In the genomic region with DNA sequence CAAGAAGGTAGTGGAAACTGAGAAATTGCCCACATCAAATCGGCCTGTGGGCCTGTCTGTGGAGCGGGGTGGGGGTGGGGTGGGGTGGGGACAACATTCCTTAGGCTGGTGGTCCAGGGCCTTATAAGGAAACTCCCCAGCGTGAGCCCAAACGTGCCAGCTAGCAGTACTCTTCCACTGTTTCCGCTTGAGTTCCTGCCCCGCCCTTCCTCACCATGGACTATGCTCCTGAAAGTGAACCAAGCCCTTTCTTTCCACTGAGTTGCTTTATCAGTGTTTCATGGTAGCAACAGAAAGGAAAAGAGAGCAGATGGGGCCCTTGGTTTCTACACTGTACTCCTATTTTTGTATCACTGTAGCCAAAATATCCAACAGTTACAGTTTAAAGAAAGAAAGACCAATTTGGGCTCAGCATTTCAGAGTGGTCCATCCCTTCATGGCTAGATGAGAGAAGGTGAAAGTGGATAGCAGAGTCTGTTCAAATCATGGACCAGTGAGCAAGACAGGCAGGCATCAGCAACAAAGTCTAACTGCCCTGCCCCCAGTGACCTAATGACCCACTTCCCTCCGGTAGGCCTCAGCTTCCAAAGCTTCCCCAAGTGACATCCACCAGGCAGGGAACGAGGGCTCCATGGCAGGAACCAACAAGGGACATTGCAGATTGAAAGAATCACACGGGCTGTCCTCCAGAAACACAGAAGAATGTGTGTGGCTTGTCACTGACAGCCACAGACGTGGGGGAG, we compare ENCODE assay signal across 8 mouse cellular contexts. TPM values are rescaled to one million over a fixed set of nuclear protein-coding genes. Genes with fewer than 3 reads are reported as not detected.
DNase-seq lines count a peak whose midpoint lies in the region; ATAC-seq and TF ChIP-seq lines count a peak whose summit lies in the region.

No protein-coding gene starts in this region.

- peak overlapping the region; percentile 71 for H3K27ac ChIP-seq in hindbrain, embryonic 12.5 days
- H3K27ac ChIP-seq in limb, embryonic 14.5 days (replicated peaks; ENCODE audit: low read depth, low read length) = peak overlapping the region; percentile 90
- peak overlapping the region; percentile 78 for H3K27ac ChIP-seq in neural tube, embryonic 13.5 days (replicated peaks)

- ATAC-seq in hindbrain, embryonic 12.5 days (ENCODE audit: low FRiP score) = no peak
- peak; percentile 61; the same call in 1 of the 2 replicates for ATAC-seq in limb, embryonic 14.5 days (ENCODE audit: low FRiP score, low read depth)
- peak; percentile 32; the same call in 1 of the 2 replicates for ATAC-seq in neural tube, embryonic 13.5 days (ENCODE audit: low read depth)

- 5% methylated on average over 10 of the region's 10 CpGs for WGBS in hindbrain, embryonic 12.5 days
- 10% methylated on average over 10 of the region's 10 CpGs for whole genome bisulfite sequencing in limb, embryonic 14.5 days
- 10% methylated on average over 10 of the region's 10 CpGs for WGBS in neural tube, embryonic 13.5 days

- no peak for TF ChIP-seq POLR2A in limb, embryonic 14.5 days (IDR thresholded peaks at IDR 0.05; ENCODE audit: borderline replicate concordance, extremely low read depth, insufficient read depth, insufficient read length)

- H3K9me3 ChIP-seq in hindbrain, embryonic 12.5 days (replicated peaks) = no peaks in the 10 kb centered on the region
- 0 out of 2 replicates have a peak, but pooled peaks cover 3% of the 10 kb centered on the region for H3K9me3 ChIP-seq in limb, embryonic 14.5 days (ENCODE audit: control insufficient read depth, low read length)
- no peaks in the 10 kb centered on the region for H3K9me3 ChIP-seq in neural tube, embryonic 13.5 days

- peaks cover 24% of the 10 kb centered on the region for H3K4me1 ChIP-seq in hindbrain, embryonic 12.5 days
- H3K4me1 ChIP-seq in limb, embryonic 14.5 days (ENCODE audit: control insufficient read depth, insufficient read depth, low read length) = peaks cover 29% of the 10 kb centered on the region
- peaks cover 25% of the 10 kb centered on the region for H3K4me1 ChIP-seq in neural tube, embryonic 13.5 days (replicated peaks)

- H3K9ac ChIP-seq in hindbrain, embryonic 12.5 days = no peak overlapping the region
- 0 out of 2 replicates have a peak overlapping the region, but pooled peaks have one; percentile 3 for H3K9ac ChIP-seq in limb, embryonic 14.5 days (ENCODE audit: low read depth, low read length, severe bottlenecking)
- H3K9ac ChIP-seq in neural tube, embryonic 13.5 days = peak overlapping the region; percentile 31; the same call in 1 of the 2 replicates

- intact Hi-C loops in left cerebral cortex, postnatal 10 days (cut with DNase I) = no loop called here

- 0 out of 2 replicates have a peak overlapping the region, but pooled peaks have one; percentile 8 for H3K4me2 ChIP-seq in hindbrain, embryonic 12.5 days (replicated peaks)
- peak overlapping the region; percentile 28; the same call in 1 of the 2 replicates for H3K4me2 ChIP-seq in limb, embryonic 14.5 days (replicated peaks; ENCODE audit: low read depth, low read length, severe bottlenecking)
- H3K4me2 ChIP-seq in neural tube, embryonic 13.5 days = no peak overlapping the region

- H3K4me3 ChIP-seq in hindbrain, embryonic 12.5 days = no peak overlapping the region
- H3K4me3 ChIP-seq in limb, embryonic 14.5 days (replicated peaks; ENCODE audit: low read length) = no peak overlapping the region
- H3K4me3 ChIP-seq in neural tube, embryonic 13.5 days = no peak overlapping the region

- DNase-seq in ES-CJ7 (ENCODE audit: low read depth, low spot score) = peak; percentile 91
- DNase-seq in embryo, embryonic 9.5 days (ENCODE audit: extremely low spot score) = peak; percentile 66
- DNase-seq in limb, embryonic 14.5 days (ENCODE audit: low spot score) = peak; percentile 57
- no peak for DNase-seq in left cerebral cortex, postnatal 10 days (ENCODE audit: extremely low spot score in 1 of 2, low spot score in 2 of 2)
- no peak for DNase-seq in cerebellum, postnatal 4 days (ENCODE audit: low spot score in 2 of 2)
- no peak for DNase-seq in gastrocnemius, postnatal 4 days (ENCODE audit: low spot score in 2 of 2)

- H3K27me3 ChIP-seq in hindbrain, embryonic 12.5 days = no peaks in the 10 kb centered on the region
- no peaks in the 10 kb centered on the region for H3K27me3 ChIP-seq in limb, embryonic 14.5 days (ENCODE audit: control insufficient read depth, insufficient read depth, low read length)
- H3K27me3 ChIP-seq in neural tube, embryonic 13.5 days = no peaks in the 10 kb centered on the region

- no peaks in the 10 kb centered on the region for H3K36me3 ChIP-seq in hindbrain, embryonic 12.5 days
- no peaks in the 10 kb centered on the region for H3K36me3 ChIP-seq in limb, embryonic 14.5 days (ENCODE audit: control insufficient read depth, insufficient read depth, low read length)
- no peaks in the 10 kb centered on the region for H3K36me3 ChIP-seq in neural tube, embryonic 13.5 days

RNA-seq across cellular contexts. Expression of gene Hnrnpl, which starts 5.3 kb away (rescaled TPM):
- polyA plus RNA-seq in hindbrain, embryonic 12.5 days (2016; fragmentation: Nextera tagmentation; extraction: Ambion mirVana) = 297 and 345 TPM in 2 replicates
- polyA plus RNA-seq in limb, embryonic 14.5 days (2012; rRNA removed) = 525 and 571 TPM in 2 replicates
- polyA plus RNA-seq in limb, embryonic 14.5 days (2014; fragmentation: Nextera tagmentation; extraction: Ambion mirVana) = 208 and 225 TPM in 2 replicates
- polyA plus RNA-seq in neural tube, embryonic 13.5 days (2015; fragmentation: Nextera tagmentation; extraction: Ambion mirVana) = 214 and 237 TPM in 2 replicates
- 100 to 1,000 TPM; 459 to 475 TPM for total RNA-seq in left cerebral cortex, postnatal 10 days (2021)
- 100 to 1,000 TPM; 369 to 382 TPM for total RNA-seq in gastrocnemius, postnatal 4 days (2021)

RNA-seq across cellular contexts. Expression of gene Rinl, which starts 14.2 kb away (rescaled TPM):
- 2.2 and 2.7 TPM in 2 replicates for polyA plus RNA-seq in hindbrain, embryonic 12.5 days (2016; fragmentation: Nextera tagmentation; extraction: Ambion mirVana)
- polyA plus RNA-seq in limb, embryonic 14.5 days (2012; rRNA removed) = 2.3 and 2.5 TPM in 2 replicates
- 2.6 and 2.8 TPM in 2 replicates for polyA plus RNA-seq in limb, embryonic 14.5 days (2014; fragmentation: Nextera tagmentation; extraction: Ambion mirVana)
- 1.7 and 2.6 TPM in 2 replicates for polyA plus RNA-seq in neural tube, embryonic 13.5 days (2015; fragmentation: Nextera tagmentation; extraction: Ambion mirVana)
- 1 to 10 TPM in 1 of 2 experiments, under 1 TPM in 1; 0.83 to 3.5 TPM for total RNA-seq in left cerebral cortex, postnatal 10 days (2021)
- 1 to 10 TPM; 1.7 to 1.8 TPM for total RNA-seq in gastrocnemius, postnatal 4 days (2021)

RNA-seq across cellular contexts. Expression of gene Ech1, which starts 22.0 kb away (rescaled TPM):
- polyA plus RNA-seq in hindbrain, embryonic 12.5 days (2016; fragmentation: Nextera tagmentation; extraction: Ambion mirVana) = 84.7 and 87.8 TPM in 2 replicates
- 165 and 172 TPM in 2 replicates for polyA plus RNA-seq in limb, embryonic 14.5 days (2012; rRNA removed)
- 176 and 200 TPM in 2 replicates for polyA plus RNA-seq in limb, embryonic 14.5 days (2014; fragmentation: Nextera tagmentation; extraction: Ambion mirVana)
- 88.7 and 98.1 TPM in 2 replicates for polyA plus RNA-seq in neural tube, embryonic 13.5 days (2015; fragmentation: Nextera tagmentation; extraction: Ambion mirVana)
- total RNA-seq in left cerebral cortex, postnatal 10 days (2021) = 10 to 100 TPM; 40.8 to 43.3 TPM
- total RNA-seq in gastrocnemius, postnatal 4 days (2021) = 100 to 1,000 TPM; 211 to 220 TPM

RNA-seq across cellular contexts. Expression of gene Lgals4, which starts 30.6 kb away (rescaled TPM):
- 5.0 and 5.1 TPM in 2 replicates for polyA plus RNA-seq in hindbrain, embryonic 12.5 days (2016; fragmentation: Nextera tagmentation; extraction: Ambion mirVana)
- 17.9 and 18.0 TPM in 2 replicates for polyA plus RNA-seq in limb, embryonic 14.5 days (2012; rRNA removed)
- polyA plus RNA-seq in limb, embryonic 14.5 days (2014; fragmentation: Nextera tagmentation; extraction: Ambion mirVana) = 5.9 and 7.0 TPM in 2 replicates
- 5.0 and 6.2 TPM in 2 replicates for polyA plus RNA-seq in neural tube, embryonic 13.5 days (2015; fragmentation: Nextera tagmentation; extraction: Ambion mirVana)
- total RNA-seq in left cerebral cortex, postnatal 10 days (2021) = 1 to 10 TPM; 2.4 to 2.7 TPM
- total RNA-seq in gastrocnemius, postnatal 4 days (2021) = 1 to 10 TPM; 5.3 to 8.7 TPM

RNA-seq across cellular contexts. Expression of gene Nfkbib, which starts 35.7 kb away (rescaled TPM):
- polyA plus RNA-seq in hindbrain, embryonic 12.5 days (2016; fragmentation: Nextera tagmentation; extraction: Ambion mirVana) = 39.8 and 43.0 TPM in 2 replicates
- polyA plus RNA-seq in limb, embryonic 14.5 days (2012; rRNA removed) = 27.4 and 31.0 TPM in 2 replicates
- polyA plus RNA-seq in limb, embryonic 14.5 days (2014; fragmentation: Nextera tagmentation; extraction: Ambion mirVana) = 37.4 and 41.9 TPM in 2 replicates
- 63.4 and 67.7 TPM in 2 replicates for polyA plus RNA-seq in neural tube, embryonic 13.5 days (2015; fragmentation: Nextera tagmentation; extraction: Ambion mirVana)
- 10 to 100 TPM; 34.7 to 39.6 TPM for total RNA-seq in left cerebral cortex, postnatal 10 days (2021)
- 10 to 100 TPM; 17.3 to 20.0 TPM for total RNA-seq in gastrocnemius, postnatal 4 days (2021)

Comparison
In these comparisons a context has a peak if more than half of its experiments do, and no peak if none do; other contexts are left out.
1. DNase-seq: peak in ES-CJ7 (single experiment), embryo, embryonic 9.5 days (single experiment) and limb, embryonic 14.5 days (single experiment); none in left cerebral cortex, postnatal 10 days (0 of 2), cerebellum, postnatal 4 days (0 of 2) and gastrocnemius, postnatal 4 days (0 of 2).
2. Peak in every context shown above with its lines, with median percentiles within 50 percentile points of each other: H3K27ac ChIP-seq.